Mouse (Mus musculus): ENCODE measurements around the gene Zswim7. TPM values are rescaled to one million over a fixed set of nuclear protein-coding genes. Genes with fewer than 3 reads are reported as not detected.

The Zswim7 gene
- total and polyA plus RNA-seq, 3 experiments: 17.1 to 22.7 (median 17.6) TPM

GRCm38 (mm10) chr11:62217751-62218150 lies 63.4 kb downstream of the Zswim7 start:
- Histone ChIP-seq H3K4me1 (ENCODE audit: control insufficient read depth, insufficient read depth, low read length) (peaks cover 3% of the 10 kb centered on the region; the same call in 1 of the 2 replicates), H3K27me3 (ENCODE audit: control insufficient read depth, insufficient read depth, low read length) (no peaks in the 10 kb centered on the region), H3K79me2 (replicated peaks; ENCODE audit: control insufficient read depth, insufficient read depth, low read length) (no peaks in the 10 kb centered on the region), H3K36me3 (ENCODE audit: control insufficient read depth, insufficient read depth, low read length) (no peaks in the 10 kb centered on the region), H3K27ac (no peak overlapping the region), H3K4me3 (no peak overlapping the region), H3K9ac (ENCODE audit: low read depth, low read length) (no peak overlapping the region)
- WGBS: 87% methylated on average over 6 of the region's 6 CpGs
- intact Hi-C loops (cut with DNase I): no loop called here
- TF ChIP-seq POLR2A (IDR thresholded peaks at IDR 0.05; ENCODE audit: insufficient read depth, low read depth, low read length): no peak
- no peak for TF ChIP-seq EP300 (IDR thresholded peaks at IDR 0.05; ENCODE audit: insufficient read depth, low read depth, low read length)
- TF ChIP-seq CTCF (IDR thresholded peaks at IDR 0.05): no peak
- no peak for DNase-seq

Other genes starting within 250 kb of the Zswim7 start
- 1 to 10 TPM in 1 of 2 experiments, under 1 TPM in 1; 0.63 to 2.0 TPM for gene Adora2b, start 32.4 kb downstream of the Zswim7 start, total RNA-seq (2021)
- gene Adora2b, start 32.4 kb downstream of the Zswim7 start, polyA plus RNA-seq (2012; rRNA removed): 1.7 and 1.8 TPM in 2 replicates
- gene Ttc19, start 98 bp upstream of the Zswim7 start, total RNA-seq (2021): 10 to 100 TPM; 39.9 to 43.5 TPM
- 13.7 and 24.3 TPM in 2 replicates for gene Ttc19, start 98 bp upstream of the Zswim7 start, polyA plus RNA-seq (2012; rRNA removed)
- 1 to 10 TPM; 3.1 to 3.5 TPM for gene Pigl, start 177.1 kb upstream of the Zswim7 start, total RNA-seq (2021)
- 3.5 and 4.8 TPM in 2 replicates for gene Pigl, start 177.1 kb upstream of the Zswim7 start, polyA plus RNA-seq (2012; rRNA removed)
- gene Ncor1, start 177.2 kb upstream of the Zswim7 start, total RNA-seq (2021): 100 to 1,000 TPM; 124 to 133 TPM
- 79.1 and 102 TPM in 2 replicates for gene Ncor1, start 177.2 kb upstream of the Zswim7 start, polyA plus RNA-seq (2012; rRNA removed)

Data from heart, adult 2 months (tissue).